Mouse (Mus musculus): ENCODE measurements around the gene Adarb1. TPM values are rescaled to one million over a fixed set of nuclear protein-coding genes. Genes with fewer than 3 reads are reported as not detected.

Adarb1 gene
- polyA plus RNA-seq, 1 experiment = 6.2 TPM

- peak overlapping the region; percentile 21; the same call in 1 of the 2 replicates for H3K4me3 ChIP-seq (ENCODE audit: insufficient read depth, low read depth, low read length)
- 39% methylated on average over 18 of the region's 18 CpGs for WGBS
- no peaks in the 10 kb centered on the region for H3K36me3 ChIP-seq (ENCODE audit: control insufficient read depth, insufficient read depth, low read length)
- no peaks in the 10 kb centered on the region for H3K27me3 ChIP-seq (replicated peaks; ENCODE audit: control insufficient read depth, insufficient read depth, low read length)
- DNase-seq = peak; percentile 44
- peak; percentile 25; the same call in 1 of the 2 replicates for TF ChIP-seq CTCF (conservative IDR thresholded peaks at IDR 0.05; ENCODE audit: insufficient read depth, insufficient read length, low read depth, low read length)
- TF ChIP-seq POLR2A (IDR thresholded peaks at IDR 0.05; ENCODE audit: low read depth, low read length) = no peak
- H3K27ac ChIP-seq (ENCODE audit: insufficient read depth, low read depth, low read length) = peak overlapping the region; percentile 53
- peaks cover 5% of the 10 kb centered on the region for H3K4me1 ChIP-seq (ENCODE audit: control insufficient read depth, insufficient read depth, low read length)
These were observed 166.8 kb downstream of the Adarb1 start for GRCm38 (mm10) chr10:77251223-77251783.

DNA sequence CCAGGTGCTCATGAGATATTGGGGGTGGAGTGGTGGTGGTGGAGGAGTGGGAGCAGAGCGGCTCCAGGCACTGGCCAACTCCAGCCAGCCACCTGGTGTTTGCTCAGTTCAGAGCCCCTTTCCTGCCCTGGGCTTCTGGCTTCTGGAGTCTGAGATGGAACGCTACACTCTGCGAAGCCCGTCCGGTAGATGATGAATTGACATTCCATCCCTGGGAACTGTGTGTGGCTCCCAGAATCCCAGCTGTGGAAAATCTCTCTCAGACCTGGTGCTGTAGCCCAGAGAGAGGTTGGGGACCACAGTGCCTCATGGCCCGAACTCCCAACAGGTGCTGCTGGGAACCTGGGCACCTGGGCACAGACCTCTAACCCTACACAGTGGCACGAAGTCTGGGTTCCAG is 170.4 kb downstream of the Adarb1 start:
- H3K27ac ChIP-seq (ENCODE audit: insufficient read depth, low read depth, low read length) = no peak overlapping the region
- no peak for TF ChIP-seq CTCF (conservative IDR thresholded peaks at IDR 0.05; ENCODE audit: insufficient read depth, insufficient read length, low read depth, low read length)
- TF ChIP-seq POLR2A (IDR thresholded peaks at IDR 0.05; ENCODE audit: low read depth, low read length) = no peak
- WGBS = 81% methylated on average over 7 of the region's 7 CpGs
- H3K27me3 ChIP-seq (replicated peaks; ENCODE audit: control insufficient read depth, insufficient read depth, low read length) = no peaks in the 10 kb centered on the region
- no peaks in the 10 kb centered on the region for H3K36me3 ChIP-seq (ENCODE audit: control insufficient read depth, insufficient read depth, low read length)
- no peak for DNase-seq
- no peak overlapping the region for H3K4me3 ChIP-seq (ENCODE audit: insufficient read depth, low read depth, low read length)
- peaks cover 8% of the 10 kb centered on the region for H3K4me1 ChIP-seq (ENCODE audit: control insufficient read depth, insufficient read depth, low read length)

GRCm38 (mm10) chr10:77247048-77247447 is 171.0 kb downstream of the Adarb1 start:
- Histone ChIP-seq H3K36me3 (ENCODE audit: control insufficient read depth, insufficient read depth, low read length) (no peaks in the 10 kb centered on the region), H3K27ac (ENCODE audit: insufficient read depth, low read depth, low read length) (no peak overlapping the region), H3K4me1 (ENCODE audit: control insufficient read depth, insufficient read depth, low read length) (peaks cover 5% of the 10 kb centered on the region), H3K4me3 (ENCODE audit: insufficient read depth, low read depth, low read length) (no peak overlapping the region), H3K27me3 (replicated peaks; ENCODE audit: control insufficient read depth, insufficient read depth, low read length) (no peaks in the 10 kb centered on the region)
- 87% methylated on average over 5 of the region's 5 CpGs for WGBS
- no peak for DNase-seq
- TF ChIP-seq POLR2A (IDR thresholded peaks at IDR 0.05; ENCODE audit: low read depth, low read length) (no peak), CTCF (conservative IDR thresholded peaks at IDR 0.05; ENCODE audit: insufficient read depth, insufficient read length, low read depth, low read length) (no peak)

DNA sequence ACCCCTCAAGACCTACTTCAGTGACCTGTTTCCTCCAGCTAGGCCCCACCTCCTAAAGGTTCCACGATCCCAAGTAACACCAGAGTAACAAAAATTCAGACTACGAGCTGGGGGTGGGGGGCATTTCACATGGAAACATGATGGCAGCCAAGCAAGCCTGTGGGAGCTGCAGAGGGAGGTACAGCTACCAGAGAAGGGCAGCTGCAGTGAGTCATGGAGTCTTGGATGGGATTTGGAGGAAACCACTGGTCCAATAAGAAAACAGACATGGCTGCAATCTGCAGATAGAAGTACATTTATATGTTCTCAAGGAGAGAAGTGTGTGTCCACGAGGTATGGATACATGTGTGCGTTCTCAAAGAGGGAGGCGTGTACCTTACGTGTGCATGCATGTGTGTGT is 173.3 kb downstream of the Adarb1 start:
- no peak for DNase-seq
- H3K27ac ChIP-seq (ENCODE audit: insufficient read depth, low read depth, low read length) = no peak overlapping the region
- H3K4me3 ChIP-seq (ENCODE audit: insufficient read depth, low read depth, low read length) = no peak overlapping the region
- TF ChIP-seq POLR2A (IDR thresholded peaks at IDR 0.05; ENCODE audit: low read depth, low read length) = no peak
- 98% methylated on average over 6 of the region's 6 CpGs for WGBS
- no peaks in the 10 kb centered on the region for H3K36me3 ChIP-seq (ENCODE audit: control insufficient read depth, insufficient read depth, low read length)
- peaks cover 3% of the 10 kb centered on the region; the same call in 1 of the 2 replicates for H3K4me1 ChIP-seq (ENCODE audit: control insufficient read depth, insufficient read depth, low read length)
- no peaks in the 10 kb centered on the region for H3K27me3 ChIP-seq (replicated peaks; ENCODE audit: control insufficient read depth, insufficient read depth, low read length)

GRCm38 (mm10) chr10:77243572-77244161 is 174.4 kb downstream of the Adarb1 start:
- H3K27ac ChIP-seq (ENCODE audit: insufficient read depth, low read depth, low read length) = peak overlapping the region; percentile 48; the same call in 1 of the 2 replicates
- H3K4me1 ChIP-seq (ENCODE audit: control insufficient read depth, insufficient read depth, low read length) = peaks cover 3% of the 10 kb centered on the region; the same call in 1 of the 2 replicates
- no peaks in the 10 kb centered on the region for H3K36me3 ChIP-seq (ENCODE audit: control insufficient read depth, insufficient read depth, low read length)
- TF ChIP-seq POLR2A (IDR thresholded peaks at IDR 0.05; ENCODE audit: low read depth, low read length) (no peak), CTCF (conservative IDR thresholded peaks at IDR 0.05; ENCODE audit: insufficient read depth, insufficient read length, low read depth, low read length) (no peak)
- H3K27me3 ChIP-seq (replicated peaks; ENCODE audit: control insufficient read depth, insufficient read depth, low read length) = no peaks in the 10 kb centered on the region
- WGBS = 68% methylated on average over 11 of the region's 11 CpGs
- DNase-seq = peak; percentile 25
- H3K4me3 ChIP-seq (ENCODE audit: insufficient read depth, low read depth, low read length) = no peak overlapping the region

GRCm38 (mm10) chr10:77242871-77243270 is 175.2 kb downstream of the Adarb1 start:
- Histone ChIP-seq H3K27ac (ENCODE audit: insufficient read depth, low read depth, low read length) (peak overlapping the region; percentile 48; the same call in 1 of the 2 replicates), H3K4me3 (ENCODE audit: insufficient read depth, low read depth, low read length) (no peak overlapping the region), H3K4me1 (ENCODE audit: control insufficient read depth, insufficient read depth, low read length) (peaks cover 3% of the 10 kb centered on the region; the same call in 1 of the 2 replicates), H3K27me3 (replicated peaks; ENCODE audit: control insufficient read depth, insufficient read depth, low read length) (no peaks in the 10 kb centered on the region), H3K36me3 (ENCODE audit: control insufficient read depth, insufficient read depth, low read length) (no peaks in the 10 kb centered on the region)
- no peak for TF ChIP-seq CTCF (conservative IDR thresholded peaks at IDR 0.05; ENCODE audit: insufficient read depth, insufficient read length, low read depth, low read length)
- TF ChIP-seq POLR2A (IDR thresholded peaks at IDR 0.05; ENCODE audit: low read depth, low read length) = no peak
- 79% methylated on average over 14 of the region's 14 CpGs for WGBS
- peak; percentile 44 for DNase-seq

GRCm38 (mm10) chr10:77242396-77242795 is 175.7 kb downstream of the Adarb1 start:
- no peak for DNase-seq
- Histone ChIP-seq H3K36me3 (ENCODE audit: control insufficient read depth, insufficient read depth, low read length) (no peaks in the 10 kb centered on the region), H3K4me3 (ENCODE audit: insufficient read depth, low read depth, low read length) (no peak overlapping the region), H3K27ac (ENCODE audit: insufficient read depth, low read depth, low read length) (no peak overlapping the region), H3K4me1 (ENCODE audit: control insufficient read depth, insufficient read depth, low read length) (peaks cover 3% of the 10 kb centered on the region; the same call in 1 of the 2 replicates), H3K27me3 (replicated peaks; ENCODE audit: control insufficient read depth, insufficient read depth, low read length) (no peaks in the 10 kb centered on the region)
- WGBS = 71% methylated on average over 3 of the region's 3 CpGs
- TF ChIP-seq POLR2A (IDR thresholded peaks at IDR 0.05; ENCODE audit: low read depth, low read length) (no peak), CTCF (conservative IDR thresholded peaks at IDR 0.05; ENCODE audit: insufficient read depth, insufficient read length, low read depth, low read length) (no peak)
